Mouse (Mus musculus) spleen, postnatal 10 days (tissue): ENCODE measurements around the gene Bmp6.
A peak's percentile ranks its signal among the peaks of the same experiment; 100 is the strongest.

Experiments
- DNase-seq, 2 experiments: peaks; one replicate each; pipeline ENCODE4 v3.0.0; 2021 to 2022; ENCODE audit warnings: low spot score in 2 of 2

The Bmp6 gene

GRCm38 (mm10) chr13:38429671-38430070 lies 84.8 kb downstream of the Bmp6 start:
- DNase-seq, result no peak

DNA sequence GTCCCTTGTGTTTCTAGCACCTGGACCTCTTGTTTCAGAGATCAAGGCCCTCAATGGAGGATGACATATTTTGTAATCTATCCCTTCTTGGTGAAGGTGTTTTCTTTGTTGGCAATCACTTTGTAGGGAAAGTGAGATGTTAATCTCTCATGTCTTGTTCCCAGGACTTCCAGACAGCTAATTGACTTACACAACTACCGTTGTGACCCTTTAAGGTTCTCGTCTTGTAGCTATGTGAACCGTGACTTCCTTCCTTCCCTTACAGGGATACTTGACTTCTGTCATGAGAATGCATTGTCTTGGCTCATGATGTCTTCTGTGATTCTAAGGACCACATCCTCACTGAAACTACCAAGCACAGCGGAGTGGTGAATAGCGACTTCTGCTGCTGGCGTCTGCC lies 85.2 kb downstream of the Bmp6 start:
- no peak for DNase-seq

- DNase-seq, result no peak
Observed at GRCm38 (mm10) chr13:38434831-38435230, 89.9 kb downstream of the Bmp6 start.

DNA sequence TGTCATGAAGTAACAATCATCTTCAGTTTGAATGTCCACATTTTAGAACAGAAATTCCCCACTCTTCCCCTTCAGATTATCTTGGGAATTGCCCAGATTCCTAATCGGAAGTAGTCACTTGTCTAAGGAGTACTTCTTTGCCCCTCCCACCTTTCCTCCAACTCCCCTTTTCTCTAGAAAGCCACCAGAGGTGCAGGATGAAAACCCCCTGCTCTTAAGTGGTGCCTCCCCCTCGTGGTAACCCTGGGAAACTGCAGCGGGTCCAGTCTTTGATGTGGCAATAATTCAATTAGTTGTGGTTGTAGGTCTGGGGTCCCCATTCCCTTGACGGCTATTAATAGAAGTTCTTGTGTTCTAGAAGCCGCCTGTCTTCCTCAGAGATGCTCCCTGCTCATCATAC lies 93.0 kb downstream of the Bmp6 start:
- peak in 1 of 2 experiments; percentile 41 for DNase-seq

DNA sequence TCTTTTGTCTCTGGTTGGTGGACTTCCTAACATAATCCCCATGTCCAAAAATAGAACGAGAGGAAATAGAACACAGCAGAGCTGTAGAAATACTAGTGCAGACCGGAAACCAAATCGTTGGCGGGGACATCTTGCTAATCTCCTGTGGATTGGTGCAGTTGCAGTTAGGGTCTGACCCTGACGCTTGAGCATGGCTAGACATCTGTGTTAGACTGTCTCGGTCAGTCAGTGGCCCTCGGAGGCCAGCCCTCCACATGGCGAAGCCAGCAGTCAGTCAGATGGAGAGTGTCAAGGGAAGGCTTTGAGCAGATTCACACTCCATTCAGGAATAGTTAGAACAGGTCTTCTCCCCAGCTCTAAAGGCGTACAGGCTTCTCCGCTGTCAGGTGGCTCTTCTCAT lies 95.3 kb downstream of the Bmp6 start:
- no peak for DNase-seq

DNA sequence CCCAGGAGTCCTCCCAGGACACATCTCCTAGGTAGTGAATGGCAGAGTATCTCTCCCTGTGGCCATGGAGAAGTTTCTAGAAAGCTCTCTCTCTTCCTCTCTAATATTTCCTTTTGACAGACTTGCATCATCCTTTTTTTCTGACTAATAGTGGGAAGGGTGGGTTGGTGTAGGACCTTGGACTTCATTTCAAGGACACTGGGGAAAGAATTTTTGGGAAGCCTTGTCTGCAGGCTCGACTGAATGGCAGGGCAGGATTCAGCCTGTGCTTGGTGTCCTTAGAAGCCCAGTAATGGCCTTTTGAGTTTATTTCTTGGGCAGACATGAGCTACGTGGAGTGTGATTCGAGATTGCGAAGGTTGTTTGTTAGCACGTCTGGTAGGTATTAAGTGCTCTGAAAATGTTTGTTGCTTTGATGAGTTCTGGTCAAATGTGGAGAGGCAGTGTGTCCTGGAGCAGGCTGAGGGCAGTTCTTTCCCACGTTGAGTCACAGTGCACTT lies 103.7 kb downstream of the Bmp6 start:
- DNase-seq, result no peak

GRCm38 (mm10) chr13:38450051-38450971 lies 105.4 kb downstream of the Bmp6 start:
- DNase-seq, result no peak

DNA sequence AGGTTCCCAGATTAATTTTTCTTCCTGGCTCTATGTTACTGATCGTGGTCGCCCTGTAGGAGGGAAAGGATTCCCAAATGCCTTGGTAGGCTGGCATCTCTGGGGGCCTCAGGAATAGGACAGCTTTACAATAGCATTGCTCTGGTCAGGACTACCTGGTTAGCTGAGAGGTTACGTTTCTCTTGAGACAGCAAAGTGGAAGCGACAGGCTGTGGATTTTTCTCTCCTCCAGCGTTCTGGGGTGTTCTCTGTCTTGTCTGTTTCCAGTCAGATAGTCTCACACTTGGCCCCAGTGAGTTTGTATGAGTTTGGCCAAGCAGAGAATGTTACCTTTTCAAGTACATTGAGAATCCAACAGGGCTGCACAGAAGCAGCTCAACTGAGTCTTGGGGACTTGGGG lies 106.5 kb downstream of the Bmp6 start:
- no peak for DNase-seq

DNA sequence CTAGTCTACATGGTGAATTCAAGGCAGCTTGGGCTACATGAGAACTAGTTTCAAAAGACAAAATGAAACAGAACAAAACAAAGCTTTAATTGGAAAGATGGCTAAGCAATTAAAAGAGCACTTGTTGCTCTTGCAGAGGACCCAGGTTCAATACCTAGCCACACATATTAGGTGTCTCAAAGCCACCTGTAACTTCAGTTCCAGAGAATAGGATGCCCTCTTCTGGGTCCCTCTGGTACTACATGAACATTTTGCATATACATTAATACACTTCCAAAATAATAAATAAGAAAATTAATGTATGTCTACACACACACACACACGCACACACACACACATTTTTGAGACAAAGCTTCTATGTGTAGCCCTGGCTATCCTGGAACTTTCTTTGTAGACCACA lies 118.5 kb downstream of the Bmp6 start:
- no peak for DNase-seq

- no peak for DNase-seq
Observed at GRCm38 (mm10) chr13:38470882-38471281, 126.0 kb downstream of the Bmp6 start.

- no peak for DNase-seq
Observed at GRCm38 (mm10) chr13:38472636-38473035, 127.7 kb downstream of the Bmp6 start.

DNA sequence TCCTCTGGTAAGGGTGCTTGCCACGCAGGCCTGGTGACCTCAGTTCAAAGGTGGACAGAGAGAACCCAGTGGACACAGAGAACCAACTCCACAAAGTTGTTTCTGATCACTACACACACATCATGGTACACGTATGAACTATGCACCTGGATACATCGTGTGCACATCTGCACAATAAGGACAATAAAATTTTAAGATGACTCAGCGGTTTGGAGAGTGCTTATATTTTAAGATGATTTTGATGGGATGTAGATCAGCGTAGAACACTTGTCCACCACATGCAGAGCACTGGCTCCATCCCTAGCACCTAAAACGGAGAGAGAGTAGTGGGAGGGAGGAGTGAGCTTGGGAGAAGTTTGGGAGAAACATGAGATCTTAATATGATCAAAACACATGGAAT lies 128.6 kb downstream of the Bmp6 start:
- DNase-seq, result no peak

DNA sequence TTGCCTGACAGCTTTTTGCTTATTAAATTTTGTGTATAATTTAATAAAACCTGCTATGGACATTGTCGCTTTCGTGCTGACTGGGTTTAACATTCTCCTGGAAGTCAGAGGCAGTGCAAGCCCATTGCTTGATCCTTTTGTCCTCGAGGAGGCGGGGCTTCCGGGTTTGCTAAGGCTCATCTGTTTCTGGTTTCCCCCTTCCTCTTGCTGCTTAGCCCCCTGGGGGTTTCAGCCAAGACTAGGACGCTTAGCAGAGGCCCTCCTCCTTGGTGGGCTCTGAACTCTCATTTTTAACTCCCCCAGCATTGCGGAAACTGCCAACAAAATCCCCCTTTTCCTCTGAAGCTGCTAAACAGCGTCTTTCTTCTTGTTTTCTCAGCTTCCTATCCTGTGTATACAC lies 132.0 kb downstream of the Bmp6 start:
- peak in 1 of 2 experiments; percentile 34 for DNase-seq

DNA sequence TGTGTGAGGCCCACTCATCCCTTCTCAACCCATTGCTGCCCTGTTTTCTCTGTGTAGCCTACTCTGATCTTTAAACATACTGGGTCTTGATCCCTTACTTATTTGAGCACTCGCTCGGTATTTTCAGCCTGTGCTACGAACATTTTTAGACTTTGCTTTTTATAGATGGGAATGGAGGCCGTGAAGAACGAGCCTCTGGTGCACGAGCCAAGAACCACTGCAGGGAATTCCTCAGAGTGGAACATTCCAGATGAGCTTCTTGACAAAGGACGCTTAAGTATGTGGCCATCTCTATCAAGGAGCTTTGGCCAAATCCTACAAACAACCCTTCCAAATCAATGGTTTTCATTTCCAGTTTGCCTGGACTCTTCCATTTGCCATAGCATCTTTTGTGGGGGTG lies 136.1 kb downstream of the Bmp6 start:
- no peak for DNase-seq

- DNase-seq, result no peak
Observed at GRCm38 (mm10) chr13:38484701-38485100, 139.8 kb downstream of the Bmp6 start.

DNA sequence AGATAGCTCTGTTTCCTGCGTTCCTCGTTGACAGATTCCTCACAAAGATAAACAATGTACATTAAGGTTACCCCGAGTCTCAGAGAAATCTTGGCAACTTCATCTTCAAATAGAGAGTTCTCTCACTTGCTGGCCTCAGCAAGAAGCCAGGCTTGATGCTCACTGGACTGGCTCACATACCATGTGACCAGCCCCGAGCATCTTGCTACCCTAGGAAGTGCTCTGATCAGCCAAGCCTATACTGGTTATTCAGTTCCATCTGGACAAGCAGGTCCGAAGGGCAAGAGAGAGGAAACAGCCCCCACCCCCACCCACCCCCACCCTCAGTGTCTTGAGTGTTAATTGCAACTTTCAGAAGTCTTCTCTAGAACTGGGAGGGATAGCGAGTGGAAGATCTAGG lies 141.9 kb downstream of the Bmp6 start:
- no peak for DNase-seq

- DNase-seq, result no peak
Observed at GRCm38 (mm10) chr13:38496715-38497114, 151.8 kb downstream of the Bmp6 start.

DNA sequence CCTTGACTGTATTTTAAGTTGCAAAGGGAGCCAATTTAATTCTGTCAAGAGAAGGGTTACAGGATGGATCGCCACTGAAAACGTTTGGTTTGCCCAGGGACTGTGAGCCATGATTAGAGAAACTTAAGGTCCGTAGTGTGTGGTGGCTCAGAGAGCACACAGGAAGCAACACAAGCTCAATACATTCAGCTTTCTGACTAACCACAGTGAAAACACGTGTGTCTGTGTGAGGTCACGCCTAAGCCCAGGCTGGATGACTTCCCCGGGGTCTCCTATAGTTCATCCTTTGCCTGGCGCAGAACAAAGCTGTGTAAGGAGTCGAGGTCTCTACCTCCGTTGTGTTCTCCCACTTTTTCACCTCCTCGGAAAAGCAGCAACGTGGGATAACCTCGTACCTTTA lies 156.4 kb downstream of the Bmp6 start:
- no peak for DNase-seq

GRCm38 (mm10) chr13:38503137-38503849 lies 158.4 kb downstream of the Bmp6 start:
- DNase-seq, result peak; percentile 20 to 67

DNA sequence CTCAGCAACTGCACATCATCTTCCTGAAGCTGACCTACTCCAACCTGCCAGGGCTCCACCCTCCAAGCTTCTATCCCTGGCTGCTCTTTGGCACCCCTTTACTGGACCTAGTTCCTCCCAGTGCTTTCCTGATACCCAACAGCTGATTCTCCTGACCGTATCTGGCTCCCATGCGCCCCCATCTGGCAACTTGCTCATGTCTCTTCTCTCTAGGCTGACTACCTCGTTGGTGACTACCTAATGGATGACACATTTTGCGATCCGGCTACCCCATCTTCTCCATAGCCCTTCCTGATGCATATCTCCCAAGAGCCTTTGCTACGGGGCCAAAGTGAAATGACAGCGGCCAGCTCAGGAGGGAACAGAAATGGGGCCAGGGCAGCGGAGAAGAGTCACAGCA lies 161.4 kb downstream of the Bmp6 start:
- peak; percentile 23 to 75 for DNase-seq

DNA sequence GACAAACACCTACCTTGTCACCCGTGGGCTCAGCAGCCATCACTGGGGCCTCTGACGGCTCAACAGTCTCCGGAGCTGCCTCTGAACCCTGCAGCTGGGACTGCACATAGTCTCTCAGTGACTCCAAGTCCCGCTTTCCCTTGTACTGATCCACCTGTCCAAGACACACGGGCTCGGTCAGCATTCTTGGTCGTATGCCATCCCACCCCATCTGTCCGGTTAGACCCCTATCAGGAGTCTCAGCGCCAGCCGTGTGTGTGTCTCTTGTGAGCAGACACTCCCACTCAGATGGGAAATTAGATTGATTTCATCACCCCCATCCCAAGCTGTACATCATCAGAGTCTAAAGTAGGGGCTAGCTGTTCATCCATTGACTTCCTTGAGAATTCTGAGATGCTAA lies 162.0 kb downstream of the Bmp6 start:
- DNase-seq, result no peak

GRCm38 (mm10) chr13:38509681-38510341 lies 164.9 kb downstream of the Bmp6 start:
- DNase-seq, result no peak
